Mouse (Mus musculus) lung, embryonic 15.5 days (tissue): ENCODE data around the gene Tmem222. TPM values are rescaled to one million over a fixed set of nuclear protein-coding genes. Genes with fewer than 3 reads are reported as not detected.

Experiments
- ATAC-seq: fragments of 200-750 bp; cut with Nextera tagmentation; 2 replicates; pipeline ENCODE4 v1.8.0; 2017; ENCODE audit warnings: moderate number of reproducible peaks, borderline replicate concordance; ENCODE audit not compliant: low FRiP score, low TSS enrichment; ENCODE audit errors: extremely low read depth
- H3K27ac ChIP-seq: fragments of 300-500 bp; sonication (generic); 2 replicates; pipeline ENCODE4 v1.5.1; 2015; ENCODE audit warnings: moderate library complexity, mild to moderate bottlenecking, inconsistent platforms
- H3K27me3 ChIP-seq: fragments of 300-500 bp; sonication (generic); 2 replicates; pipeline ENCODE4 v1.6.1; 2015; ENCODE audit warnings: inconsistent platforms
- H3K36me3 ChIP-seq: fragments of 300-500 bp; sonication (generic); 2 replicates; pipeline ENCODE4 v1.6.1; 2015; ENCODE audit warnings: inconsistent platforms
- H3K4me1 ChIP-seq: fragments of 300-500 bp; sonication (generic); 2 replicates; pipeline ENCODE4 v1.6.1; 2015; ENCODE audit warnings: inconsistent platforms
- H3K4me2 ChIP-seq: fragments of 300-500 bp; sonication (generic); 2 replicates; pipeline ENCODE4 v1.6.1; 2015; ENCODE audit warnings: inconsistent platforms, mild to moderate bottlenecking, moderate library complexity
- H3K4me3 ChIP-seq: fragments of 300-500 bp; sonication (generic); 2 replicates; pipeline ENCODE4 v1.5.1; 2015; ENCODE audit warnings: mild to moderate bottlenecking, inconsistent platforms
- H3K9ac ChIP-seq: fragments of 300-500 bp; sonication (generic); 2 replicates; pipeline ENCODE4 v1.6.1; 2015; ENCODE audit warnings: inconsistent platforms
- H3K9me3 ChIP-seq: fragments of 300-500 bp; sonication (generic); 2 replicates; pipeline ENCODE4 v1.6.1; 2016; ENCODE audit warnings: inconsistent platforms
- WGBS: fragments of 180-500 bp; shearing (Covaris S2); methylation state at CpG from one replicate; pipeline ENCODE4 v1.1.7; 2015; 5-methylcytosine and 5-hydroxymethylcytosine counted together
- polyA plus RNA-seq: library from polyadenylated mRNA; unstranded; fragments of >200 nt; fragmentation: Nextera tagmentation; extraction: Ambion mirVana; gene quantifications from 2 replicates; pipeline ENCODE4 v1.2.1, GENCODE M21; 2015

Tmem222 gene
- polyA plus RNA-seq, result 79.8 and 81.9 TPM in 2 replicates

DNA sequence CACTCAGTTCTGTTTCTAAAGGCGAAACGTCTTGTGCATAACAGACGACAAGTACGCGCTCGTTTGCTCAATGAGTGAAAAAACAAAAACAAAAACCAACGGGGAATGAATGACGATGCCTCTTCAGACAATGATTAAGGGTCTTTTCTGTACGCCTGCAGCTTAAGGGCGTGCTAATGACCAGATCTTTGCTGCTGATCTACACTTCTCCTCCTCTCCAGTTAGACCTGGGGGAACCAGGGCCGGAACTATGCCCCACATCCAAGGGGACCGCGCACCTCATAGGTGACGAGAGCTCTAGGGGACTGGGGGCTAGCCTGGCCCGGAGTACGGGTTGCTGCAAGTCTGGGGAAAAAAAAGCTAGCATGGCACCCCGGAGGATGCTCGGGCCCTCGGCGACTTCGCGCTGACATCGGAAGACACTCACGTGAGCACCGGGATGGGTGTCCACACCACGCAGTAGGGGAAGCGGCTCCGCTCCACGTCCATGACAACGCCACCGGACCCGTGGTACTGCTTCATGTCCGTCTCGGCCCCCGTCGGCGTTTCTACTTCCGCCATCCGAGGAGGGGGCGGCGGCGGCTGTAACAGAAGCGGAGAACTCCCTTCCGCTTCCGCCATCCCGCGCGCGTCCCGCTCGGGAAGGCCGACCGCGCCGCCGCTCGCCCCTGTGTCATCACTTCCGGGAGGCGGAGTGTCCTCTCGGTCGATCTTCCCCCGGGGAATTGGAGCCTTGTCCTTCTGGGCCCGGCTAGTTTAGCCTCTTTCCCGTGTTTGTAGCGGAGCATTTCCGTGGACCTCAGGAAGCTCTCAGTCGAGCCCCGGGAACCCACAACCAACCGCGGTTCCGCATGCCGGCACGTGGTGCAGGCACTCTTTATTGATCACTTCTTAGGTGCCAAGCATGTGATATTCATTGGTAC, at the start of gene Tmem222:
Tmem222 (minus strand) TSS at position 689 of the 923 bp plus-strand sequence.
- Histone ChIP-seq H3K27me3 (no peaks in the 10 kb centered on the region), H3K4me3 (peak within 1 kb of the TSS; percentile 59), H3K4me1 (peaks cover 19% of the 10 kb centered on the region), H3K9ac (peak within 1 kb of the TSS; percentile 67), H3K36me3 (no peaks in the 10 kb centered on the region), H3K4me2 (peak within 1 kb of the TSS; percentile 55), H3K27ac (peak within 1 kb of the TSS; percentile 82), H3K9me3 (no peaks in the 10 kb centered on the region)
- ATAC-seq, result peak; percentile 92
- WGBS, result under 1% methylated on average over 73 of the region's 73 CpGs

- WGBS, result 89% methylated on average over 3 of the region's 3 CpGs
- Histone ChIP-seq H3K4me3 (no peak overlapping the region), H3K27ac (no peak overlapping the region), H3K9ac (no peak overlapping the region), H3K9me3 (no peaks in the 10 kb centered on the region), H3K36me3 (peaks cover 8% of the 10 kb centered on the region; the same call in 1 of the 2 replicates), H3K4me2 (no peak overlapping the region), H3K27me3 (no peaks in the 10 kb centered on the region), H3K4me1 (0 out of 2 replicates have a peak, but pooled peaks cover 3% of the 10 kb centered on the region)
- no peak for ATAC-seq
Measured at GRCm38 (mm10) chr4:133319667-133320066, 42.1 kb upstream of the Tmem222 start.

GRCm38 (mm10) chr4:133315991-133316390, 38.4 kb upstream of the Tmem222 start:
- Histone ChIP-seq H3K27ac (no peak overlapping the region), H3K27me3 (no peaks in the 10 kb centered on the region), H3K4me2 (no peak overlapping the region), H3K36me3 (0 out of 2 replicates have a peak, but pooled peaks cover 3% of the 10 kb centered on the region), H3K4me3 (no peak overlapping the region), H3K9me3 (no peaks in the 10 kb centered on the region), H3K9ac (no peak overlapping the region), H3K4me1 (0 out of 2 replicates have a peak, but pooled peaks cover 3% of the 10 kb centered on the region)
- no peak for ATAC-seq
- 76% methylated on average over 5 of the region's 5 CpGs for WGBS

DNA sequence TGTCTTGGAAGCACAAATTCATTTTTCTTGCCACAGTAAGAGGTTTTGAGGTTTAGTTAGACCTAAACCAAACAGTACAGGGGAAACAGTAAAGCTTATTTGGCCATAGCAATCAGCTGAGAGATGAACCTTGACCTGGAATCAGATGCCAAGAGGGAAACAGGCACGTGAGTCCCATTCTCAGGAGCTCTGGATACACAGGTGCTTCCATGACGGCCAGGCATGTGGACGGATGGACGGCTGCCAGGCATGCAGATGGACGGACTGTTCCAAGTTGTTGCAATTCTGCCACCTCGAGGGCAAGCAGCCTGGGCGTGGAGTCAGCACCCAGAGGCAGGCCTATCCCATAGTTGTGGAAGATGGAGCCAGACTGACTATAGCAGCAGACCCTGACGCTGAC, 37.3 kb upstream of the Tmem222 start:
- no peak overlapping the region for H3K4me3 ChIP-seq
- no peaks in the 10 kb centered on the region for H3K27me3 ChIP-seq
- no peak overlapping the region for H3K9ac ChIP-seq
- H3K27ac ChIP-seq, result no peak overlapping the region
- no peak for ATAC-seq
- 0 out of 2 replicates have a peak, but pooled peaks cover 3% of the 10 kb centered on the region for H3K36me3 ChIP-seq
- WGBS, result 60% methylated on average over 8 of the region's 8 CpGs
- 0 out of 2 replicates have a peak, but pooled peaks cover 3% of the 10 kb centered on the region for H3K4me1 ChIP-seq
- H3K9me3 ChIP-seq, result no peaks in the 10 kb centered on the region
- no peak overlapping the region for H3K4me2 ChIP-seq

DNA sequence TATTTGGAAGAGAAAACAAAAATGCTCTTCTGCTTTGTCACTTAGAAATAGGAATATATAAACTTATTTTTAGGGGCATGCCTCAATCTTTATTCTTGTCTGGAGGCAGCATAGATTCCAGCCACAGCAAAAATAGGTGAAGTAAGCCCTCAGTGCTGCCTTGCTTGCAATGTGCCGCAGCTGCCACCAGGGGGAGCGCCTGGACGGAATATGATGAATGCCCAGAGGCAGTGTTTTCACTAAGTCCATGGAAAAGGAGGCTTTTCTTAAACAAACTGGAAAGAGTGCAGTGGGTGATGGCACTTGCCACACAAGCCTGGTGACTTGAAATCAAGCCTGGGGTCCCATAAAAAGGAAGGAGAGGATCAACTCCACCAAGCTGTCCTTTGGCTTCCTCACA, 32.4 kb upstream of the Tmem222 start:
- WGBS, result 0% methylated on average over 3 of the region's 3 CpGs
- H3K27me3 ChIP-seq, result no peaks in the 10 kb centered on the region
- no peak for ATAC-seq

DNA sequence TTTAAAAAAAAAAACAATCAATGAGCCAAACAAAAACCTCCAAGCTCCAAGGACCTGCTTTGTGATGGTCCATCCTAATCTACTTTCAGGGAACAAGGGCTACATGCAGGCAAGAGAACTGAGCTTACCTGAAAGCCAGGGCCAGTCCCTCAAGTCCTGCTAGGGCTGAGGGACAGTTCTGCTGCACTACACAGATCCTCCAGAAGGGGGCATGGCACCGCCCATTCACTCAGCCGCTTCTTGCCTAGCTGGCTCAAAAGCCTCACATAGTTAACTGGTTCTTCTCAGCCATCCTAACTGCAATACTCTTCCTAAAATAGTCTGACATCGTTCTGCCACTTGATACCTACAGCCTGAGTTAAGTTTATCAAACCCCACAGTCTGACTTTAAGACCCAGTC, 29.7 kb upstream of the Tmem222 start:
- no peak for ATAC-seq
- Histone ChIP-seq H3K27ac (no peak overlapping the region), H3K4me2 (no peak overlapping the region), H3K9me3 (no peaks in the 10 kb centered on the region), H3K4me3 (no peak overlapping the region), H3K4me1 (no peaks in the 10 kb centered on the region), H3K27me3 (no peaks in the 10 kb centered on the region), H3K36me3 (peaks cover 11% of the 10 kb centered on the region; the same call in 1 of the 2 replicates), H3K9ac (no peak overlapping the region)
- 38% methylated on average over 3 of the region's 3 CpGs for WGBS

More for the DNA sequence above, 32.4 kb upstream of the Tmem222 start:
- Histone ChIP-seq H3K9ac (no peak overlapping the region), H3K27ac (no peak overlapping the region), H3K9me3 (no peaks in the 10 kb centered on the region), H3K36me3 (0 out of 2 replicates have a peak, but pooled peaks cover 4% of the 10 kb centered on the region), H3K4me2 (no peak overlapping the region), H3K4me1 (no peaks in the 10 kb centered on the region), H3K4me3 (no peak overlapping the region)

DNA sequence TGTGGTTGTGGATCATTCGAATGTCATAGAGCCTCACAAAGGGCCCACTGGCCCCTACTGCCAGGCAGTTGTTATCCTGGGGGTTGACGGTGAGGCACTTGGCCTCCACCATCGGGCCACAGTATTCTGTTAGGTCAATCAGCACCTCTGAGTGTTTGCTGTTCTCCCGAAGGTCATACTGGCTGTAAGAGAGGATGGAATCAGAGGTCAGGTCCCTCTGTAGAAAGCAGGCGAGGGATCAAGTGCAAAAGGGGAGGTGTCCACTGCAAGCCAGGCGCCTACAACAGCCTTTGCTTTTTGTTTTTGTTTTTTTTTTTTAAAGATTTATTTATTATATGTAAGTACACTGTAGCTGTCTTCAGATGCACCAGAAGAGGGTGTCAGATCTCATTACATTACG, 28.2 kb upstream of the Tmem222 start:
- no peaks in the 10 kb centered on the region for H3K4me1 ChIP-seq
- no peaks in the 10 kb centered on the region for H3K9me3 ChIP-seq
- H3K27me3 ChIP-seq, result no peaks in the 10 kb centered on the region
- H3K27ac ChIP-seq, result no peak overlapping the region
- peaks cover 11% of the 10 kb centered on the region; the same call in 1 of the 2 replicates for H3K36me3 ChIP-seq
- no peak overlapping the region for H3K9ac ChIP-seq
- WGBS, result 79% methylated on average over 7 of the region's 7 CpGs
- H3K4me2 ChIP-seq, result no peak overlapping the region
- no peak for ATAC-seq
- no peak overlapping the region for H3K4me3 ChIP-seq

GRCm38 (mm10) chr4:133304770-133305169, 27.2 kb upstream of the Tmem222 start:
- no peaks in the 10 kb centered on the region for H3K4me1 ChIP-seq
- no peaks in the 10 kb centered on the region for H3K9me3 ChIP-seq
- no peaks in the 10 kb centered on the region for H3K27me3 ChIP-seq
- H3K4me3 ChIP-seq, result no peak overlapping the region
- H3K9ac ChIP-seq, result no peak overlapping the region
- no peak overlapping the region for H3K27ac ChIP-seq
- WGBS, result 92% methylated on average over 7 of the region's 7 CpGs
- H3K36me3 ChIP-seq, result peaks cover 11% of the 10 kb centered on the region; the same call in 1 of the 2 replicates
- H3K4me2 ChIP-seq, result no peak overlapping the region
- no peak for ATAC-seq

GRCm38 (mm10) chr4:133302668-133303067, 25.1 kb upstream of the Tmem222 start:
- H3K9ac ChIP-seq, result no peak overlapping the region
- no peak for ATAC-seq
- H3K9me3 ChIP-seq, result no peaks in the 10 kb centered on the region
- peaks cover 16% of the 10 kb centered on the region; the same call in 1 of the 2 replicates for H3K4me1 ChIP-seq
- H3K36me3 ChIP-seq, result peaks cover 11% of the 10 kb centered on the region; the same call in 1 of the 2 replicates
- no peak overlapping the region for H3K27ac ChIP-seq
- WGBS, result 68% methylated on average over 5 of the region's 5 CpGs
- H3K4me3 ChIP-seq, result no peak overlapping the region
- no peaks in the 10 kb centered on the region for H3K27me3 ChIP-seq
- H3K4me2 ChIP-seq, result no peak overlapping the region

DNA sequence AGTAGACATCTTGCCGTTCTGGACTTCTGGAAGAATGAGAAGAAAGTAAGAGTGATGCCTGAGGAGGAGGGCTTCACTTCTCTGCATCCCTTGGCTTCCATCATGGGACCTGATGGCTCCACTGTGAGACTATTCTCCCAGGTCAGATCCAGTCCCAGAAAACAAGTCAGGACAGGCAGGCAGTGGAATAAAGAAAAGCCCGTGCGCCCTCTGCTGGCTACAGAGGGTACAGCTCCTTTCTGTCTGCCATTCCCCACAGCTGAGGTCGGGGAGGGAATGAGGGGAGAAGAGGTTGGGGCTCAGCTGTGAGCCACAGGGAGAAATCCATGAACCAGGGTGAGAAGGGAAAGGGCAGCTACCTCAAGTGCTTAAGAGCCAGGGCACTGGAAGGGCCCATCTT, 24.2 kb upstream of the Tmem222 start:
- Histone ChIP-seq H3K4me1 (peaks cover 19% of the 10 kb centered on the region; the same call in 1 of the 2 replicates), H3K36me3 (peaks cover 11% of the 10 kb centered on the region; the same call in 1 of the 2 replicates), H3K4me2 (no peak overlapping the region), H3K27ac (no peak overlapping the region), H3K27me3 (no peaks in the 10 kb centered on the region), H3K9ac (no peak overlapping the region), H3K4me3 (no peak overlapping the region), H3K9me3 (no peaks in the 10 kb centered on the region)
- ATAC-seq, result no peak
- WGBS, result 18% methylated on average over 4 of the region's 4 CpGs

- no peak overlapping the region for H3K27ac ChIP-seq
- no peak overlapping the region for H3K4me3 ChIP-seq
- WGBS, result 82% methylated on average over 11 of the region's 11 CpGs
- peaks cover 7% of the 10 kb centered on the region; the same call in 1 of the 2 replicates for H3K36me3 ChIP-seq
- ATAC-seq, result no peak
- no peaks in the 10 kb centered on the region for H3K27me3 ChIP-seq
- peaks cover 19% of the 10 kb centered on the region; the same call in 1 of the 2 replicates for H3K4me1 ChIP-seq
- no peaks in the 10 kb centered on the region for H3K9me3 ChIP-seq
- no peak overlapping the region for H3K4me2 ChIP-seq
- H3K9ac ChIP-seq, result no peak overlapping the region
Measured at GRCm38 (mm10) chr4:133300421-133300820, 22.8 kb upstream of the Tmem222 start.

- Histone ChIP-seq H3K27ac (no peak overlapping the region), H3K4me1 (peaks cover 19% of the 10 kb centered on the region; the same call in 1 of the 2 replicates), H3K9me3 (no peaks in the 10 kb centered on the region), H3K27me3 (no peaks in the 10 kb centered on the region), H3K36me3 (peaks cover 9% of the 10 kb centered on the region; the same call in 1 of the 2 replicates), H3K4me2 (no peak overlapping the region), H3K9ac (no peak overlapping the region), H3K4me3 (no peak overlapping the region)
- no peak for ATAC-seq
- 56% methylated on average over 5 of the region's 5 CpGs for WGBS
Measured at GRCm38 (mm10) chr4:133299701-133300100, 22.1 kb upstream of the Tmem222 start.
